Mouse (Mus musculus): ENCODE measurements around the gene Hspd1.
"Not testable (repeated sequence)": the region's sequence is repeated elsewhere in the genome, so short reads cannot be mapped to it uniquely, and the experiment has no call there.

Hspd1 gene

DNA sequence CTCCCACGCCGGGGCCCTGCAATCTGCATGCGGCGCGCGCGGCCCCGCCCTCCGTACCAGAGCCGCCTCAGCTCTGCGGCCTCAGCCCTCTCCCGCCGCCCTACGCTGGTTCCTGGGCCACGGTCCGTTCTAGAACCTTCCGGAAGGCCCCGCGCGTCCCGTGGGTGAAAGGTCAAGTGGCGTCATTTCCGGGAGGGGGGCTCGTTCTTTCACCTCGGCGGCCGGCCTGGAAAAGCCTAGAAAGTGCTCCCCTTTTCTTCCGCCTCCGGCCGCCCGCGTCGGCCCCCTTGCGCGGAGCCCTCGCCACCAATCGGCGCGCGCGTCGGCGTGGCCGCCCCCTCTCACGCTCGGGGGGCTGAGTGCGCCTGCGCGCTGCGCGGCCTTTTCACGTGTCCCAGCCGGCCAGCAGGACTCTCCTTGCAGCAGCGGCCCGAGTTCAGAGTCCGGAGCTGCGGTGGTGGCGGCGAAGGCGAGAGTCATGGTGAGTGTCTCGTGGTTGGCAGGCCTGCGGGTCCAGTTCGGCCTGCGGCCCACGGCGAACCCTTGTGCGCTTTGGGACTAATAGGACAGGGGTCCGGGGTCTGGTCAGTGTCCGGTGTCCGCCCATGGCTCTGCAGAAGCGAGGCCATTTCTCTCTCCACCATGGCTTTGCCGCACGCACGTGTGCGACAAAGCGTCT lies at the start of gene Hspd1, which contains the start of gene Hspe1:
Gene Hspd1 (minus strand): TSS at position 312 of the 679 bp plus-strand sequence.
Gene Hspe1 (plus strand): TSS at position 201 of the 679 bp plus-strand sequence.
- peak; percentile 94 for ATAC-seq (ENCODE audit: insufficient number of reproducible peaks, low FRiP score, low TSS enrichment)

DNA sequence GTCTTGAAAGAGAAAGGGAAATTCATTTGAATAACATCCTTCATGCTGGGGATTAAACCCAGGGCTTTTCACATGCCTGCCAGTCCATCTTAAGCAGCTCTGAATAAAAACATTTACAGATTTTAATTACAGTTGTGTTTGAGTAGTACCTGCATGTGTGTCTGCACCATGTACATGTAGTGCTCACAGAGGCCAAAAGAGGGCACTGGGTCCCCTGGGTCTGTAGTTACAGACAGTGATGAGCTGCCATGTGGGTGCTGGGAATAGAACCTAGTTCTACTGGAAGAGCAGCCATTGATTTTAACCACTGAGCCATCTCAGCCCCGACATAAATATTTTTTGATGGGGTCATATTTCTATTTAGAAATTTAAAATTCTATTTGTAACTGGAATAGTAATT lies 47.8 kb upstream of the Hspd1 start:
- ATAC-seq (ENCODE audit: insufficient number of reproducible peaks, low FRiP score, low TSS enrichment): no peak

DNA sequence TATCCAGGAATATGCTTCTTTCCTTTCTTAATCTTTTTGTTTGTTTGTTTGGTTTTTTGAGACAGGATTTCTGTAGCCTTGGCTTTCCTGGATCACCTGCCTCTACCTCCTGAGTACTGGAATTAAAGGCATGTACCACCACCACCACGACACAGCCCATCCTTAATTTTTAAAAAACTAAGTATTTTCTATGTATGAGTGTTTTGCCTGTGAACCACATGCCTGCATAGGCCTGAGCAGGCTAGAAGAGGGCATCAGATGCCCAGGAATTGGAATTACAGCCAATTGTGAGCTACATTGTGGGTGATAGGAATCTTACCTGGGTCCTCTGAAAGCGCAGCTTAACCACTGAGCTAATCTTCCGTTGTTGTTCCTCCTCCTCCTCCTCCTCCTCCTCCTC lies 46.3 kb upstream of the Hspd1 start:
- no peak for ATAC-seq (ENCODE audit: insufficient number of reproducible peaks, low FRiP score, low TSS enrichment)

DNA sequence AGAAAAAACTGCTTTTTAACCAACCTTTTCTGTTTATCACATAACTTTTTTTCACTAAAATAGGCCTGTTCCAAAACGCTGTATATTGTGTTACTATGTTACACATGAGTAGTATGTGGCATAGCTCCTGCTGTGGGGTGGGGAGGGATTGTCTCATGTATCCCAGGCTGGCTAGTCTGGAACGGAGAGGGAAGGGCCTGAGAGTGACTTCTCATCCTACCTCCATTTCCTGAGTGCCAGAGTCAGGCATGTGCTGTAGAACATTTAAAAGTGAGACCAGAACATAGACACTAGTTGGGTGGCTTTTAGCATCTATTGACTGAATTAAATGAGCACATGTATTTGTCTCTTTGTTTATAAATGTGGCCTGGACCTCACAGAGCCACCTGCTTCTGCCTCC lies 45.1 kb upstream of the Hspd1 start:
- no peak for ATAC-seq (ENCODE audit: insufficient number of reproducible peaks, low FRiP score, low TSS enrichment)

DNA sequence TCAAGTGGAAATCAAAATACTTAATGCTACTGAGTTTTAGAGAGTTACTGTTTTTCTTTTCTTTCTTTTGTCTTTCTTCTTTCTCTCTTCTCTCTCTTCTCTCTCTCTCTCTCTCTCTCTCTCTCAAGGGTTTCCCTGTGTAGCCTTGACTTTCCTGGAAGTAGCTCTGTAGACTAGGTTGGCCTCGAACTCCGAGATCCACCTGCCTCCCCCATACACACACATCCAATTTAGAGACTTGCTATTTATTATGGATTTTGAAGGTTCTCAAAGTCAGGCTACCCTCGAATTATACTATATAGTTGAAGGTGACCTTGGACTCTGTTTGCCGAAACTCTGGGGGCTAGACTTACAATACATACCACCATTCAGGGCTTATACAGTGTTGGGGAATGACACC lies 44.3 kb upstream of the Hspd1 start:
- ATAC-seq (ENCODE audit: insufficient number of reproducible peaks, low FRiP score, low TSS enrichment): no peak

DNA sequence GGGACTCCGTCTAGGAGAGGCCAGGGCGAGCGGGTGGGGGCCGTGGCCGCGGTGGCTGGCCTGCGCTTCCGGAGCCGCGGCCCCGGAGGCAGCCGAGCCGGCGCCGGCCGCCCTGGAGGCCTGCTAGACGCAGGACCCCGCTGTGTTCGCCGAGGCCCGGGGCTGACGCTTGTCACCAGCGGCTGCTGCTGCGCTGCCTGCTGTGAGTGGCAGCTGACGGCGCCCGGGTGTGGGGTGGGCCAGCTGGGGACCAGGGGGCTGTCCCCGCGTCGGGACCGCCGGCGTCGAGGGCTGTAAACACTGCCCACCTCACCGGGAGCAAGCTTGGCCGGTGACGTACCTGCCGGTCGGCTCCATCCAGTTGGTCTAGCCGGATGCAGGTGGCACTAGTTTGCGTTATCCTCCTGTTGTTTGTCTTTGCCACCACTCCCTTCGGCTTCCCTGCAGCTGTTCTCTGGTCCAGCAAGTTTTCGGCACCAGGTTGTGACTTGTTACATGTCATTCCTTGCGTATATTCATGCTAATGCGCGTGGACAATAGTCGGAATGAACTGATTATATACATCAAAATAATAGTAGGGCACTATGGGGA lies 43.5 kb upstream of the Hspd1 start:
- ATAC-seq (ENCODE audit: insufficient number of reproducible peaks, low FRiP score, low TSS enrichment): peak; percentile 56

DNA sequence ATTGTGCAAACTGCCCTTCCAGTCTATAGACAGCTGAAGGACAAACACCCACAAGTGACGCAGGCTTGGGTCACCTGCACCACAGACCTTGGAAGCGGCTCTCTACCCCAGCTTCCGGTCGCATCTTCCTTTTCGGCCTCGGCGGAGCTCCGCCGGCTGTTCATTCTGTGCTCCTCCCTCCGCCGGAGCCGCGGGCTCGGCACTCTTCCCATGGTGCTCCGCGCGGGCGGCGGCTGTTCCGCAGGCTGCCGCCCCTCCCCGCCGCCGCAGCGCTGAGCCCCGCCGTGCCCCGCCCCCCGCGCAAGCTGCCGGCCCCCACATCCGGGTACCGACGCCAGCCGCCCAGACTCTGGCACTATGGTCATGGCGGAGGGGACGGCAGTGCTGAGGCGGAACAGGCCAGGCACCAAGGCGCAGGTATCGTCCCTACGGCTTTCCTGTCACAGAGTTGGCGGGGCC lies 42.9 kb upstream of the Hspd1 start, which contains the start of gene Mob4:
Gene Mob4 (plus strand): TSS at position 289 of the 459 bp plus-strand sequence.
- peak; percentile 97 for ATAC-seq (ENCODE audit: insufficient number of reproducible peaks, low FRiP score, low TSS enrichment)

DNA sequence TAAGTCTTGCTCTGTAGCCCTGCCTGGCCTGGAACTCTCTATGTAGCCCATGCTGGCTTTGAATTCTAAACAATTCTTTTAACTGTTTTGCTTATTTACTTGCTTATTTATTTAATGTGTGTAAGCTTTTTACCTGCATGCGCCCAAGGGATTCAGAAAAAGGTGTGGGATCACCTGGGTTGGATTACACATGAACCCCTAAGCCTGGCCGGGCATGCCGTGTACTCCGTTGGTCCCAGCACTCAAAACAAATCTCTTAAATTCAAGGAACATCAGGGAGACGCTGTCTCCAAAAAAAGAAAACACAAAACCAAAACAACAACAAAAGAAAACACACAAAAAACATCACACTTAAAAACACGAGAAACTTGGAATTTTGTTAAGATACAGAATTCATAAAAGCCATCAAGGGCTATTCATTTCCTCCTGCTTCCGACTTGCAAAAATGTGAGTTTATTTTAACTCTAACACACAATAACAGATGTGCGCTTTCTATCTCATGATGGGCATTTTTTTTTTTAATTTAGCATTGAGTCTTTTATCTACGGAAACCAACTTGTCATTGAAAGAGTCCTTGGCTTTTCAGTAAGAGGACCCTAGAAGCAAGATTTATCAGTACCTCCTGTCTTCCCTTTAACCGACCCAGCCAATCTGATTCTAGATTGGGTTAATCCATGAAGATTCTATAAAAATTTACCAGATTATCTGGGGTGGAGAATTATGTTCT lies 42.3 kb upstream of the Hspd1 start:
- no peak for ATAC-seq (ENCODE audit: insufficient number of reproducible peaks, low FRiP score, low TSS enrichment)

DNA sequence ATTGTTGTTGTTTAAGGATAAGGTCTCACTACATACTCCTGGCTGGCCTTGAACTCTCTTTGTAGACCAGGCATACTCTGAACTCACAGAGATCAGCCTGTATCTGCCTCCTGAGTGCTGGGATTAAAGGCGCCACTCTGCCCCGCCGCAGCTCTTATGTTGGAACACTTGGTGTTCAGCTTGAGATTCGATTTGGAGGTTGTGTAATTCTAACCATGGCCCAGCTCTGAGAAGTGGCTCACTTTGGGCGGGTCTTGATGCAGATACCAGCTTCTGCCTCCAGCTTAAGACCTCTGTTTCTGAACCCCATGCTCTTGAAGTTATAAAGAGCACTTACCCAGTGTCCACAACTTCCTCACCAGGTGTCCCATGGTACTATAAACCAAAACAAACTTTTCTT lies 41.7 kb upstream of the Hspd1 start:
- no peak for ATAC-seq (ENCODE audit: insufficient number of reproducible peaks, low FRiP score, low TSS enrichment)

DNA sequence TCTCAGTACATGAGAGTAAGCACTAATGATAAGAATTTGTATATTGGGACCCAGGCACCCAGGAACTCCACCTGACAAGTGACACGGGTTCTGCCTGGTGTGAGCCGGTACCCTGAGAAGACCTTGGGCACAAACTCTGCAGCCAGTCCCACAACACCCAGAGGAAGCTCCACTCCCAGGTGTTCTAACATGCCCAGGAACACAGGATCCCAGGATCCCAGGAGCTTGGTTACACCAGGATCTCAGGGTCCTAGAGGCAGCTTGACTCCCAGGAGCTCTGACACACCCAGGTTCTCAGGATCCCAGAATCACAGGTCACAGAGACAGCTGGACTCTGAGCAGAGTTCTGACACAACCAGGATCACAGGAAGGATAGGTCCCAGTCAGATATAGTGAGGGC lies 36.1 kb upstream of the Hspd1 start:
- not testable (repeated sequence) for ATAC-seq (ENCODE audit: insufficient number of reproducible peaks, low FRiP score, low TSS enrichment)

DNA sequence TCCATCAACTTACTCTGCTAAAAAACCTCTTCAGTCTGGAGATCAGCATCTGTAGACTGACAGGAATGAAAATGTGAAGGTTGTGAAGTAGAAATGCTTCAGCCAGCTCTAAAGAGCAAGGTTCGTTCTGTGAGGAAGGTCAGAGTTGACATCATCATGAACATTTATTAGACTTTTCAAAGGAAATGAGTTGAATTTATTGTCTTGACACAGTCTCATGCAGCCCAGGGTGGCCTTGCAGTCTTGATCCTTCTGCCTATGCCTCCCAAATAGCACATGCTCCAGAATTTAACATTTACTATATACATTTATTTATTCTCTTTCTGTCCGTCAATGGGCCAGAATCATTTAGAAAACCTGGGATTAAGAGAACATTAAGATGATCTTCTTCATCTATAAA lies 35.5 kb upstream of the Hspd1 start:
- ATAC-seq (ENCODE audit: insufficient number of reproducible peaks, low FRiP score, low TSS enrichment): no peak

DNA sequence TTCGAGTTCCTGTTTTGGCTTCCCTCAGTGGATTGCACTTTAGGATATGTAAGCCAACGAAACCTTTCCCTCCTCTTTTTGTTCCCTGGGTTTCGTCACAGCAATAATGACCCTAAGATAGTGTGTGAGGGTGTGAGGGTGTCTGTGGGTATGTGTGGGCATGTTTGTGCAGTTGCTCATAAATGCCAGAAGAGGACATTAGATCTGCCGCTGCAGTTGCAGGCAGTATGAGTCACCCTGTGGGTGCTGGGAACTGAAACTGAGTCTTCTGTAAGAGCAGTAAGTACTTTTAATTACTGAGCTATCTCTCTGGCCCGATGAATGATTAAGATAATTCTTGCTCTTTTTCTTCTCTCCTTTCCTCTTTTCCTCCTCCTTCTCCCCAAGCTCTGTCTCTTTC lies 35.0 kb upstream of the Hspd1 start:
- no peak for ATAC-seq (ENCODE audit: insufficient number of reproducible peaks, low FRiP score, low TSS enrichment)

DNA sequence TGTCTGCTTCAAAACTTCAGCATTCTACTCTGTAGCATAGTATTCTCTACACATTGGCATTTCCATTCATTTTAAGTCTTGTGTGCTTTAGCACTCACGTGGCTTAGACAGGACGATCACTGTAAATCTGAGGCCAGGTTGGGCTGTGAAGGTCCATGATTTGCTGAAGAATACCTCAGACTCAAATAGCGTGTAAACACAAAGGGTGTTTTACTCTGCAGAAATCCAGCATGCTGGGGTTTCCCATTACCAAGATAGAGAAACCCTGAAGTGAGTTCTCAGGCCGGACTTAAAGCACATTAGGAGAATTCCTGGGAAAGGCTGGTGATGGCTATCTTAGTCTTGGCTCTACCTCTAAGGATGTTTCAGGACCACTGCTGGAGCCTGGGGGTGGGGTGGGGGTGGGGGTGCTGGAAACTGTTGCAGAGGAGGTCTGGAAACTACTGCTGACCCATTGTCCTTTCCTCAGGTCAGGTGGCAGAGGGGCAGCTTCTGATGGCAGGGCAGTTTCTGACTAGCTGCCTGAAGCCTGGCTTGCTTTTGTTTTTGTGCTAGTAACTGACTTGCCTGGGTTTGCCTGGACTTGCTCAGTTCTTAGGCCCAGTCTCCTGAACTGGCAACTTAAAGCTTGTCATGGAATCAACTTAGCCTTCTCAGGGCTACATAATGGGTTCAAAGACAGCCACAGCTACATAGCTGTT lies 21.2 kb upstream of the Hspd1 start:
- no peak for ATAC-seq (ENCODE audit: insufficient number of reproducible peaks, low FRiP score, low TSS enrichment)

DNA sequence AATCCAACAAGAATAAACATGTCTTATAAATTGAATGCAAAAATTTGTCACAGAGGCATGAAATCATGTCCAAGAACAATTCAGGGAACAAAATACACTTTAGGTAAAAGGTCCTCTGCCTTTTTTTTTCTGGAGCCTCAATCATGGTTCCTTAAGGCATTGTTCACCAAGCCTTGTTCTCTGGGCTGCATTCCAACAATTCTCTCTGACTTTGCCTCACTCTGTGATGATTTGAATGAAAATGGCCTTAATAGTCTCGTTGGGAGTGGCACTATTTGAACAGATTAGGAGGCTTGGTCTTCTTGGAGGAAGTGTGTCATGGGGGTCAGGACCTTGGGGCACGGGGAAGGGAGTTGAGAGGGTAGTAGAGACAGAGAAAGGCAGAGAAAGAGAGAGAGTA lies 20.4 kb upstream of the Hspd1 start:
- ATAC-seq (ENCODE audit: insufficient number of reproducible peaks, low FRiP score, low TSS enrichment): no peak

DNA sequence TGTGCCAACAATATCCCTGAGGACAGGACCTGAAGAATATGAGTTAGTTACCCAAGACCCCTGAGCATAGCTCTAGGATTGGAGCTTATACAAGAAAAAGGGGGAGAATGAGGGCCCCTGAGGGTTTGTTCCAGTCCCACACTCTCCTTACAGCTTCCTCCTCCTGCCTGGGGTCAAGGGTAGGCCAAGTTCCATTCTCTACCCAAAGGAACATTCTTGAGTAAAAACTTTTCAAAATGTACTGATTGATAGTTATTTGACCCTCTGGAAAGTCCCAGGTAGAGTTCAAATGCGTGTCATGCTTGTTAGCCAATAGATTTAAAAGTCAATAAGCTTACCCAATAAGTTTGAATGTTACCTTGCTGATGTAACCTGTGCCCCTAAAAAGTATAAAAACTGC lies 19.6 kb upstream of the Hspd1 start:
- ATAC-seq (ENCODE audit: insufficient number of reproducible peaks, low FRiP score, low TSS enrichment): no peak

DNA sequence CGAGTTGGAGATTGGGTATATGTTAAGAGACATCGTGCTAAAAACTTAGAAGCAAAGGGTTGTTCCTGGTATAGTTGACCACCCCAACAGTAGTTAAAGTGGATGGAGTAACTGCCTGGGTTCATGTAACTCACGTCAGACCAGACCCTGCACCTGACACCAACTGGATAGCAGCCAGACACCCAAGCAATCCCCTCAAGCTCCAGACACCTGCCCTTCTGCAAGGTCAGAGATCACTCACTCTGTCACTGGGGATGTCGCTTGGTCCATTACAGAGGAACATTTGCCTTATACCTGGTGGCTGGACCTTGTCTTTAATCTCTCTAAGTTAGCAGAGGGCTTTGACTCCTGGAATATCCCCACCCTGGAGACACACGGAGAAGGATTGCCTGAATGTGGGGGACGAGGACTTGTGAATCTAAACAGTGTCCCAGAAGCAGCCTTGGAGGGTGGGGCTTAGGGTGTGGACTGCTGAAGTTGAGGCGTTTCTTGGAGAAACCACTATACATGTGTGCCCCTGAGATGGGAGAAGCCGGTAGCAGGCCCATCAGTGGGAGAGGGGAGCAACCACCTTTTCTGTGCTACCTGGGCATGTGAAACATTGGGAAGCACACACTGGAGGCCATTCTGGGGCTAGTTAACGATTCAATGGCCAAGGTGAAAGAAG lies 19.0 kb upstream of the Hspd1 start:
- no peak for ATAC-seq (ENCODE audit: insufficient number of reproducible peaks, low FRiP score, low TSS enrichment)

DNA sequence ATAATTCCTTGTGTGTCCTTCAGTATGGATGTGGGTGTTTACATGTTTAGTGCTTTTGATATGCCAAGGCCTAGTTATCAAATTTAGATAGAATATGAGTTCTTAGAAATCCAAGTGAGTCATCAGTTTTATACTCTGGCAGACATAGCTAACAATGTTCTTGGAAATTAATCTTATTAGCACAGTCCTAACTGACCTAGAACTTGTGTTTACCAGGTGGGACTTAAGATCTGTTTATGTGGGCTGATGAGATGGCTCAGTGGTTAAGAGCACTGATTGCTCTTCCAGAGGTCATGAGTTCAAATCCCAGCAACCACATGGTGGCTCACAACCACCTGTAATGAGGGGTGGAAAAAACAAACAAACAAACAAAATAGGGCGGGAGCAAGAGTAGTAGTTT lies 4.4 kb upstream of the Hspd1 start:
- ATAC-seq (ENCODE audit: insufficient number of reproducible peaks, low FRiP score, low TSS enrichment): no peak

DNA sequence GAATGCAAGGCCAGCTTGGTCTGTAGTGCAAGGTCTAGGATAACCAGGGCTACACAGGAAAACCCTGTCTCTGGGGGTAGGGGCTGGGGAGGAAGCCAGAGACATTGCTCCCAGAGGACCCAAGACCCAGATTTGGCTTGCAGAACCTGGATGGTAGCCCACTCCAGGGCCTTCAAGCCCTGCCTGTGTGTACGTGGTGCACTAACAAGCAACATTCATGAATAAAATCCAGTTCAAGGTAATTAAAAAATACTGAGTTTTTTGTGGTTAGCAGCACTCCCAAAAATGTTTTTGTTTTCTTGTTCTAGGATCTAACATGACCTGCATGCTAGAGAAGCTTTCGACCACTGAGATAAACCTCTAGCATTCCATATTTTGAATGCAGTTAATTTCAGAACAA lies 4.0 kb upstream of the Hspd1 start:
- no peak for ATAC-seq (ENCODE audit: insufficient number of reproducible peaks, low FRiP score, low TSS enrichment)

DNA sequence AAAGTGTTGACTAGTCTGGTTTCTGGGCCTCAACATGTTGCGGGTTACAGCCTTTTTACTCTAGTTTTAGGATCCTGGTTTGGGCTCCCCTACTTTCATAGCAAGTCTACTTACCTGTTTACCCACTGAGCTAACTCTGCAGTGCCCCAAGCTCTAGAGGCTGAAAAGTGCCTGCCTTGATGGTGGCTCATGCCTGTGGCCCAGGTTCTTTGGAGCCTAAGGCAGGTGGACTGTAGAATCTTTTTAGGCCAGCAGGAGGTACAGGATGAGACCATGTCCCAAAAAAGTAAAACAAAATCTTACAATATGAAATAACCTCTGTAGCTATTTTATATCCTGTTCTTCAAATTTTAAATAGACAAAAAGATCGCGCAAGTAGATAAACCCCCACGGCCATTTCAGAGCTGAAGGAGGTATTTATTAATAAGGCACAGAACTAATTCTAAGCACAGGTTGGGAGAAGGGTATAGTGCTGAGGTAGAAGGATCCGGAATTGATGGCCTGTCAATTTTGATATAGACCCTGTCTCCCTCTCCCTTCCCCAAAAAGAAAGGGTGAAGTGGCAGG lies 1.5 kb upstream of the Hspd1 start:
- no peak for ATAC-seq (ENCODE audit: insufficient number of reproducible peaks, low FRiP score, low TSS enrichment)
